Mouse (Mus musculus): ENCODE results near the gene Commd1.
A peak's percentile ranks its signal among the peaks of the same experiment; 100 is the strongest.

Commd1 gene

DNA sequence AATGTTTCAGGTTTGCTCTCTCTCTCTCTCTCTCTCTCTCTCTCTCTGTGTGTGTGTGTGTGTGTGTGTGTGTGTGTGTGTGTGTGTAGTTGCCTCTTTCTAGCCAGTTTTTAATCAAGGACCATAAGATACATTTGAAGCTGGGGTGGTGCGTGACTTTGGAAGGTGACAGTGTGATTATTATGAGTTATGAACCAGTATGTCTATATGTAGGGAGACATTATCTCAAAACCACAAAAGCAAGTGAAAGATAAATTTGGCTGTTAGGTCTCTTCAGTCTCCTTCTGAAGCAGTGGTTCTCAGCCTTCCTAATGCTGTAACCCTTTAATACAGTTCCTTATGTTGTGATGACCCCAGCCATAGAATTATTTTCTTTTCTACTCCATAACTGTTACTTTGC lies 96.8 kb downstream of the Commd1 start:
- DNase-seq (ENCODE audit: low spot score), result no peak

DNA sequence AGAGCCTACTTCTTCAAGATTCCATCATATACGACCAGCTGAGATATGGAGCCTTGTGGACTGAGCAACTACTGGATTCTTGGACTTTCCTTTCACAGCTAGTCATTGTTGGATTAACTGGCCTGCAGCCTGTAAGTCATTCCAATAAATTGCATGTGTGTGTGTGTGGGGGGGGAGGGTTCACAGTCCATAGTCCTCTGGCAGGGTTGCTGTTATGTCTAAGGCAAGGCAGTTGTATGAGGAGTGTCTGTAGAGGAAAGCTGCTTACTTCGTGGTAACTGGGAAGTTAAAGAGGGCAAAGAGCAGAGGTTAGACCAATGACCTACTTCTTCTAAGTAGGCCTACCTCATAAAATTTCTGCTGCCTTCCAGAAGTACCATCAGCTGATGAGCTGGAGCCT lies 98.5 kb downstream of the Commd1 start:
- no peak for DNase-seq (ENCODE audit: low spot score)

DNA sequence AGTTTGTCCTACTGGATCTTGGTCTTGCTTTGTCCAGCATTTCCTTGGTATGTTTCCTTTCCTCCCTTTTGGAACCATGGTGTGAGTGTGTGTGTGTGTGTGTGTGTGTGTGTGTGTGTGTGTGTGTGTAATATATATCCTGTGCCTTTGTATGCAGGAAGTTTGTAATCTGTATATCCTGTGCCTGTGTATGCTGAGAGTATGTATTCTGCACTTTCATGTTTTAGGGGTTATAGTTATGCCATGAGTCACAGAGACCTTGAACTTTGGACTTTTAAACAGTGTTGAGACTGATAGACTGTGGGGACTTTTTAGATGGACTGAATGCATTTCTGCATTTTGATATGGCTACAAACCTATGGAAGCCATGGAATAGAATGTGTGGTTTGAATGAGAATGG lies 99.3 kb downstream of the Commd1 start:
- no peak for DNase-seq (ENCODE audit: low spot score)

DNA sequence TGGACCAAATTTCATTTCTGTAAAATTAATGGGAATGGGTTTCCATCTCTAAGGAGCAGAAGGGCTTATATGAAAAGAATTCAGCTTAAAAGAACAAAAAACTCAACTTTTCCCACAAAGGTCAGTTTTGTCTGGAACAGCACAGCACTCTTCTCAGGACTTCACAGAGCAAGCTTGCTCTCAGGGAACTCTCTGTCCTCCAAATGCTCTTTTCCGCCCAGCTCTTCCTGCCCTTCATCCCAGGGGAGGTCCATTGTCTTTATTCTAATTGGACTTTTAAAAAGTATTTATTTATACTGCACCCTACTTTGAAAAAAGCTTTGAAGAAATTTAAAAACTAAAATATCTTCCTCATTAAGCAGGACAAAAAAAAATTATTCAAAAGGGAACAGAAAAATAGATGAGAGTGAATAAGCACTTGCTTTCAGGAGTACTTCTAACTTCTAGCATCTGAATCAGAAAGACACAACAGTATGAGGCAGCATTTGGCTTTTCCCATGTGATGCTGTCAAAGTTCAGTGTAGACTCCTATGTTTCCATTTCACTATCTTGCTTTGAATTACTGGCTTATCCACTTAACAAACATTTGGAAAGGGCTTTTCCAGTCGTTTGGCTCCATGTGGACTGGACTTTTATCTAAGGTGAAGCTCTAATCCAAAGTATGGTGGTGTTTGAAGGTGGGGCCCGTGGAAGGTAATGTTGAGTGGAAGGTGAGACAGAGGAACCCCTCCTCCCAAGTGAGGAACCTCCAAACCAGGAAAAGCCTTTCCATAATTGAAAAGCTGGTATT lies 101.6 kb downstream of the Commd1 start:
- DNase-seq (ENCODE audit: low spot score), result no peak

DNA sequence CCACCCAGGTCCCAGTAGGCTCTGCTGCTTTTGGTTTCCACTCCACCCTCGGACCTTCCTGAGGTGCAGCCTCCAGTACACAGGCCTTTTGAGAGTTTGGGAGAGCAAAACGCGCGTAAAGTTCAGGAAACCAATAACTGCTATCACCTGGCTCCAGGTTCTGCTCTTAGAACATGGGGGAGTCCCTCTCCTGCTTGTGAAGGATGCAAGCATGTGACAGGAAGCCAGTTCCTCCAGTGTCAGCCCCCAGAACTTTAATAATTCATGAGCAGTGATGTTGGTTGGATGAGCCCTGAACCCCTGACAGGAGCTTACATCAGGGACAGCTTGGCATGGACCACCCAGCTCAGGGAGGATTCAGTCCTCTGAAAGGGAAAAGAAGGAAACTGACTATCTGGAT lies 102.5 kb downstream of the Commd1 start:
- DNase-seq (ENCODE audit: low spot score), result no peak

DNA sequence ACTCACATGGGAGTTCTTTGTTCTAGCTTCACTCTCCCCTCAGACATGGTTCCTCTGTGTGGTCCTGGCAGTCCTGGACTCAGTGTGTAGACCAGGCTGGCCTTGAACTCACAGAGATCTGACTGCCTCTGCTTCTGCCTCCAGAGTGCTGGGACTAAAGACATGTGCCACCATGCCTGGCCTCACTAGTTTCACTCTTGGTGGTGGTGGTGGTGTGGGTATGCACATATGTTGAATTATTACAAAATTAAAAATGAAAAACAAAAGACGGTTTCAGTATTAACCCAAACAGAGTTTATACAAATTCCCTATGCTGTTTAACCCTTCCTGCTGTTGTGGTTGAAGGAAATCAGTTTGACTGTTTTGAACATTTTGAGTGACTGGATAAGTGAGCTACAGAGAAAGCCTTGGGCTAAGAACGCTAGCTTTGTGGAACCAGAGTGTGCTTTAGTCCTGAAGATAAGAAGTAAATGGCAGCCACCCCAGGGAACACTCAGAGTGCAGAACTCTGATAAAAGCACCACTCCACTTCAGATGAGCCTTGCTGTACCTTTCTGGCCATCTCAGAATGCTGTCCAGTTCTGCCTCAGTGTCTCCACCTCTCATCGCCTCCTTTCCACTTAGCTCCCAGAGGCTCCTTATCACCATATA lies 105.4 kb downstream of the Commd1 start:
- no peak for DNase-seq (ENCODE audit: low spot score)

DNA sequence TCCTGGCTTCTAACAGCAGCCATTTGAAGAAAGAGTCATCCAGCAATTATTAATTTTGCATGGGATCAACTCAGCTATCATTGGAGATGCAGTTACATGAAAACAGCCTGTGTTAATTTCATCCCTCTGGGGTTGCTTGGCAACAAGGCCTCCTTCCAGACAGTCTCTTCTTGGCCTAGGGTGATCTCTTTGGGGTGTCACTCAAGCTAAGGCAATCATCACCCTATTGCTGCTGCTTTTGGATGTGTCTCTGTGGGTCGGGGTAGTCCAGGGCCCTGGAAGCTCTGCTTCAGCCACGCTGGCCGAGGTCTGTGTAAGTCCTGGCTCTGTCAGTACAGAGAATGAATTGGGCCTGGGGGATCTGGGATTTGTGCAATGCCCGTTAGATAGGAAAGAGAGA lies 106.9 kb downstream of the Commd1 start:
- no peak for DNase-seq (ENCODE audit: low spot score)

DNA sequence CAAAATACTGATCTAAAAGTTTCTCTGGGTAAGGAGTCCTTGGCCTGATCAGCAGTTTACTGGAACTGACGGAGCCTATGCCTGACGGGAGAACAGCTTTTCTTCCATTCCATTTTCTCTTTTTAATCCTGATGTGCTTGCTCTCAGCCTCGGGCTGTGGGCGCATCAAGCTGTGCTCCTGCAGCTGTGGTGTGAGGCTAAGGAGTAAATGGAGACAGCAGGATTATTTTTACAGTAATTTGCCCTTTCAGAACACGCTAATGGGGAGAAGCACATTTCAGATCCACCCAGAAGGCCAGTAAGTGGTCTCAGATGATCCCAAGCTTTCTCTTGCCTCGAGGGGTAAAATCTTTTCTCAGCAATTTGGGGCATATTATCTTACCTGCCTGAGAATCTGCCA lies 107.4 kb downstream of the Commd1 start:
- no peak for DNase-seq (ENCODE audit: low spot score)

DNA sequence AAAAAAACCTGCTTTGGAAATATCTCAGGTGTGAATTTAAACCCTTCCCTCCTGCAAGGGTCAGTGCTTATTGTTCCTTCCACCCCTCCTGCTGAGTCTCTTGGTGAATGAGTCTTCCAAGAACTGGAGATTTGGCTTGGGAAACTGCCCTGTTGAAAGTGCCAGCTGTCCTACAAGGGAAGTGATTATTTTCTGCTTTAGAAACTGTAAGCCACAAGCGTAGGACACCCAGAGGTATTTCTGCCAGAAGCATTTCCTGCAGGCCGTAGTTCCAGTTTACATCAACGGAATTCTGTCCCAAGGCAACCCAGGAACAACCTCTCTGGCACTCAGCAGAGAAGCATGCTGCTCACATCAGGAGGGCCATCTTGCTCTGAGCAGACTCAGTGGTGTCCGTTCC lies 108.8 kb downstream of the Commd1 start:
- no peak for DNase-seq (ENCODE audit: low spot score)

DNA sequence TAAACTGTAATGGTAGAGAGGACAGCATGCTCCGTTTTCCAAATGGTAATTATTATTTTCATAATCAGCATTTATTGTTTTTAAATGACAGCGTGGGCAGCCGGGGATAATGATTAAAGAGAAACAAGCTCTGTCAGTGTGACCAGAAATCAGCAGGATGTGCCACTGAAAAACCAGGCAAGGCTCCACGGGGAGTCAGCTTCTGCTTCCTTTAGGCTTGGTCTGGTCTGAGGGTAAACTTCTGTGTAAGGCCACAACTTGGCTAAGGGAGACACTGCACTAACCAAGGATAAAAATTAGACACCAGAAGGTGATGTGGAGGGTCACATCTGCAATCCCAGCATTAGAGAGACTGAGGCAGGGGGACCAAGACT lies 109.9 kb downstream of the Commd1 start:
- DNase-seq (ENCODE audit: low spot score), result no peak

DNA sequence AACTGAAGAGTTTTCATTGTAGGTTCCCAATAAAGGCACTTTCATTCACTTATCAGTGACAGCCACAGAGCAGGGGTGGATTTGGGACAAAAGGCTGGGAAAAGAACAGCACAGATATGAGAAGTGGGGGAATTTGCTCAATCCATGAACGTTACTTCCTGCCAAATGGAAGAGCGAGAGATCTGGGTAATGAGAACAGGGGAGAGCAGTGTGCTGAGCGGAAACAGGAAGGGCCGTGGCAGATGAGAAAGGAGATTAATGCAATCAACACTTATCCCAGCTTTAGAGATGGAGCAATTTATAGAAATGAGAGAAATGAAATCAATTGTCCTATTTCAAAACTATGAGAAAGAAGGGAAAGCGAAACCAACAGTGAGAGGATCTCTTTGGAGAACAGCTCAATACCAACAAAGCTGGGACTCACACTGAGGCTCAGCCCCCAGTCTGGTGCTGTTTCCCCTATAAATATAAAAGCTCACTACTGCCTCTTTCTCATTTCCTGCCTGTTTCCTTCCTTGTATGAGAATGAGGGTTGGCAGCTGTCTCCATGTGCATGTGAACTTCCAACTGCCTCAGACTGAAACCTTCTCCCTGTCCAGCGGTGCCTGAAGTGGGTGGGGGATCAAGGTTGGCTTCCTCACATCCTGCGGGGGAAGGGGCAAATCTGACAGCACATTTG lies 110.4 kb downstream of the Commd1 start:
- no peak for DNase-seq (ENCODE audit: low spot score)

DNA sequence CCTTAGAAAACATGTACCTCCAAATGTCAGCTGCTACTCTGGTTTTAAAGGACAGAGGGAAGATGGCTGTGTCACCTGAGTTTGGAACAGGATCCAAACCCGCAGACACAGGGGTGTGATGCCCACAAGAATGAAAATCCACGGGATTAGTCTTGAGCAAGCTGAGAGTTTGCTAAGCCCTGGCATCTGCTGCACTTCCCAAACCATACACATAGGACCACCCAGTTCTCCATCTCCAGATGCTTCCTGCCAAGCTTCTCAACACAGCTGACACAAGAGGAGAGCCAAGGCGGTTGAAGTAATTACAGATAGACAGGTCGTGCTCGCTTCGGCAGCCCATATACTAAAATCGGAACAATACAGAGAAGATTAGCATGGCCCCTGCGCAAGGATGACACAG lies 113.6 kb downstream of the Commd1 start:
- DNase-seq (ENCODE audit: low spot score), result no peak

DNA sequence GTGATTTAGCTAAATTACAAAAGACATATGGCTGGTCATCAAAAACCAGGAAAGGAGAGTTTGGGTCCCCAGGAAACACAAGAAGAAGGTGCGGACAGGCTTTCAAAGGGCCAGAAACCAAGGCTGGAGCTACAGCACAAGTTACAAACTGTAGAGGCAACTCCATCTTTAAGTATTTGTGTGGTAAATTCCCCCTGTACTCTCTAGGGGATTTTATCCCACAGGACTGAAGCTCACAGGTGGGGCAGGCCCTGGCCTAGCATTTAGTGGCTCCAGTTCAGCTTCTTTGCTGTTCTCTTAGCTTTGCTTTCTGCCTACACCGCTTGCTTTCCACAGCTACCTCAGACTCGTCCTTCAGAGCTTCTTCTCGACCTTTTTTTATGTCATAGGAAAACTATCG lies 114.5 kb downstream of the Commd1 start:
- DNase-seq (ENCODE audit: low spot score), result no peak

DNA sequence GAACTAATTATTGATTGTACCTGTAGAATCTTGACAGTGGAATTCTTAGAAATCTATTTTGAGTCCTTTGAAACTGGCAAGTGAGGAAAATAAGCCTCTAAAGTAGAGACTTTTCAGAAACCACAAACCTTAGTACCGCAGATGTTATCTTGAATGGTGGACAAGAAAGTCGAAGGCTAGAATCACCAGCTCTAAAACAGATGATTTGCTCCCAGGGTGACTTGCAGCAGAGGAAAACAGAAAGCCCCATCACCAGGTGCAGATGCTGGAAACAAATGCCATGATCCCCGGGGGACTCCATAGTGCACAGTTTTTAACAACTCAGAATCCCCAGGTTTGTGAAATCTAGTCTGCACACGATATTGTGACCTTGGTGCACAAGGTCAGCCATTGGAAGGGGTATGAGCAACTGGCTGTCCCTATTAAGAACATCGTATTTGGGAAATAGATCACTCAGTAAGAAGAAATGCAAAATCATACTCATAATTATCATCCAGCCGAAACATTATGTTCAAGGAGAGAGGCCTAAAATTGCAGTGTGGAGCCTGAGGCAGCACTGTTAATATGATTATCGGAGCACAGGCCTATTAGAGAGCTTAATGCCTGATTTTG lies 116.4 kb downstream of the Commd1 start:
- no peak for DNase-seq (ENCODE audit: low spot score)

DNA sequence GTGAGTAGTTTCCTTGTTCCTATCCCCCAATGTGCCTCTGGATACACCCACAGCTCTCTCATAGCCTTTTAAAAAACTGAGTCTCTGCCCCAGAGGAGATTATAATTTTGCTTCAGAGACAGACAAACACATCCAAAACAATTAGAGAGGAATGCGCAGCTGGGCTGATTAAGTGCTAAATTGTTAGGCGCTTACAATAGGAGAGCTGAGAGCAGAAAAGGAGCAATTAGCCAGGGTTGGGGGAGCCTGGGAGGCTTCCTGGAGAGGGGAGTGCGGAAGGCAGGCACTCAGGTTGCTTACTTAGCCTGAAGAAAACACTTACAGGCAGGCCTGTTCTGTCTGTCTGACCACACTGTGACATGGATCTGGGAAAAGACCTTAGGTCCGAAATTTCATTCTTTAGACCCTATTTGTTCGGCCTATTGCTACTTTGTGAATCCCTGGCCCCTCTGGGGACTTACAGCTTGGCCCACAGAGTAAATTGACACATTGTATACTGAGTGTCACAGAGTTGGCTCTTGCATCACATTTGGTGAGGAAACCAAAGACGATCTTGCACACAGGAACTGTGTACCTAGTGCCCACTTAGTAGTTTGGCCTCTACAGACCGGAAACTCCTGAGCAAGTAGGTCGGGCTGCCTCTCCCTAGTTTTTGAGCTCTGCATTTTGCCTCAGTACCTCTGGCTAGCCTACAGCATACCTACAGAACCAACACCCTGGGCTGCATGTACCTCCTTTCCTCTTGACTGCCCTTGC lies 117.7 kb downstream of the Commd1 start:
- DNase-seq (ENCODE audit: low spot score), result no peak

DNA sequence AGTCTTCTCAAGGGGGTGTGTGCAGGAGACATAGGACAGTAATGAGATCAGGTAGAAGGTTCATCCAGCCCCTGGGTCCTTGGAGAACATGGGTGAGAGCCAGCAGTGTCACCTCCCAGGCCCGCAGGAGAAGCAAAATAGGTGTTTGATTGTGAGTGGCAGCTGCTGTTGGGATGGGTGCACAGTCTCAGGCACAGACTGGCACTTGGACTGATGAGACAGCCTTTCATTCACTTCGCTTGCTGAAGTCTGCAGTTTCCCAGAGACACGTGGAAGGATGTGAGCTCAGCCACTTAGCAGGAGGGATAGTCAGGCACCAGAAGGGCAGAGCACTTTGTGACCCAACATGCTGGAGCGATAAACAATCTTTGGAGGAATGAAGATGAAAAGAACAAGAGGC lies 118.6 kb downstream of the Commd1 start:
- DNase-seq (ENCODE audit: low spot score), result no peak

DNA sequence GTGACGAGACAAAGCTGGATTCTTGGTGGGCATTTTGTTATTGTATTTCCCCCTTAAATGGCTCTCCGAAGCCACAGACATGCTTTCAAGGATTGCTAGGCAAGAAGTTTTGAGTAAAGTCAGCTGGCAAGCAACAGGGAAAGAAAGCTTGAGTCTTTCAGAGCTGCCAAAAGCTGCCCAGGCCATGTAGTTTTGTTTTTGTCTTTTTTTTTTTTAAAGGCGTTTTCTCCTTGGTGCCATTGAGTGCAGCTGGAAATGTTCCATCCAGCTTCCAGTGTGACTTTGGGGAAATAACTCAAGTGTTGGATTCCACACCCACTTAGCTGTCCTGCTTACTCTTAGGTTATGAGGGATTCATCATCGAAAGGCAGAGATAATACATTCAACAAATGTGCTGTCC lies 120.9 kb downstream of the Commd1 start:
- no peak for DNase-seq (ENCODE audit: low spot score)

DNA sequence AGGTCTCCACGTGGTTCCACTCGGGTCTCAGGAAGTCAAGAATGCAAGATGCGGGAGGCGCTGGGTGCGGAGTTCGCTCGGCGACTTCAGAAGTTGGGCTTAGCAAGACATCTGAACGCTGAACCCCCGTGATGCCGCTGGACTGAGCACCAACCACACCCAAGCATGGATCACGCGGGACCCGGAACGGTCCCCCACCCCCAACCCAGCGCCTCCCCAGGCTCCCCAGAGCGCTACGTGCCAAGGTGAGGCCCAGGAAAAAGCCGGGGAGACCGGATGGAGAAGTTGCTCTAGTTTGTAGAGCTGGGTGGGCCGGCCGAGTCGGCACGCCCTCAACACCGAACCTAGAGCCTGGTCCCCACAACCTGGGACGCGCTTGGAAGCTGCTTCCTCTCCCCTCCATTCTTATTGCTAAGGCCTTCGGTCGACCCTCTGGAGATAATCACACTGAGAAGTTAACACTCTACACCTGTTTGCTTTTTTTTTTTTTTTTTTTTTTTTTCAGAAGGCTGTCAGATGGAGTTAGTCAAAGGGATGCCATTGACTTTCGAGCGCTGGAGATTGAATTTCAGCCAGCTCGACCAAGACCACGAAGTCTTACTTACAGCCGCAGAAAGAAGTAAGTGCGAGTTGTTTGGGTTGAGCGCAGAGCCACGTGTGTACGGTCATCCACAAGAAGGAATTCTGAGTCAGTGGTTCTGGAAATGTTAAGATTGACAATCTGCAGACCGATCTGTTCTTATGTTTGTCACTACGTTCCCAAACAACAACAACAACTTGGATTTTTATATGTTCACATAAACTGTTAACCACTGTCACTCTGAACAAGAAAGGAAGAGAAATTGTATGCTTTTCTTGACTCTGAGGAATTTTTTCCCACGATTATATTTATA lies 121.6 kb downstream of the Commd1 start, which contains the start of gene B3gnt2:
TSS of gene B3gnt2 (minus strand) at position 627 of the 893 bp plus-strand sequence.
- DNase-seq (ENCODE audit: low spot score), result peak; percentile 61

DNA sequence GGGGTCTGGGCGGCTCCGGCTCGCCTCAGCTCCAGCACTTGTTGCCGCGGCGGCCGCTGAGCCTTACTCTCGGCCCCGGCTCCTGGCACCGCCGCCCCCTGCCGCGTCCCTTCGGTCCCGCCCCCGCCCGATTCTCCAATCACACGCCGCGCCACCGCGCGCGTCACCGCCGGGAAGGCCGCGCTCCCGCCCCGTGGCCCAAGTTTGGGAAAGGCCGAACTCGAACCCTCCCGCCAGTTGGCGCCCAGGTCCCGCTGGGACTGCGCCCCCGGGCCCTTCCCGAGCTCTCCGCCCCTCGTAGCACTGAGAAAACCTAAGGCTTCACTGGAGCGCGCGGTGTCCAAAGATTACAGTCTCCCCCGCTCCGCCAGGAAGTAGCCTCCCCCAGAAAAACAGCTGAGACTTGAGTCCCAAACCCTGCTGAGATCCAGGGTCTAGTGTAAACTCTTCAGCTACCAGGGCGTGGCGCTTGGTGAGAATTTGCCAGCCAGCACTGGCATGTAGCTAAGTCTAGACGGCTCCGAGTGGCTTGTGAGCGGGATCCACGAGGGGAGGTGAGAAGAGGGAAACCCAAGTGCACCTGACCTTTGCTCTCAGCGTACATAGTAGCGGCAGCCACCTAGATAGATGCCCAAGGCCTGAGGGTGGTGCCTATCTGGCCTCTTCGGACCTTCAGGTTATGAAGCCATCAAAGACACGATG lies 122.4 kb downstream of the Commd1 start:
- DNase-seq (ENCODE audit: low spot score), result peak; percentile 79

DNA sequence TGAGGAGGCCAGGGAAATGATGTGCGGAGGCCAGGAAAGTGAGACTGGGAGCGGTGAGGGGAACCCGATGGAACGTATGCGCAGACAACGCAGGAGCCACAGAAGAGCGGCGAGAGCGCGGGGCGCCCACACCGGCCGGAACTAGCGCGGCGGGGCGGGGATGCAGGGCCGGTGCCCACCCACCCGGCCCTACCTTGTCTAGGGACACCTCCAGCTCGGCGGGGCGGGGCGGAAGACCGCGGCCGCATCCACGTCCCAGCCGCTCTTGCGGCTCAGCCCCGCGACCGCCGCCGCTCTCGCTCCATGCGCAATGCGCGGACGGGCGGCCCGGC lies 122.9 kb downstream of the Commd1 start:
- no peak for DNase-seq (ENCODE audit: low spot score)
